Mouse (Mus musculus): ENCODE data around the gene Cbx2. TPM values are rescaled to one million over a fixed set of nuclear protein-coding genes. Genes with fewer than 3 reads are reported as not detected.

The Cbx2 gene
- total and polyA plus RNA-seq, 3 experiments = 13.1 to 13.3 TPM; not detected in 1

GRCm38 (mm10) chr11:119022068-119022894, 481 bp upstream of the Cbx2 start:
- Histone ChIP-seq H3K9ac (ENCODE audit: control insufficient read depth, low read depth, low read length, poor library complexity, severe bottlenecking) (peak overlapping the region; percentile 67), H3K79me2 (ENCODE audit: control insufficient read depth, insufficient read depth, low read length, poor library complexity) (peaks cover 11% of the 10 kb centered on the region), H3K4me3 (ENCODE audit: control insufficient read depth in 1 of 2, insufficient read depth in 1 of 2, low read depth in 2 of 2, low read length in 2 of 2) (peak overlapping the region; percentile 19 to 63; a peak in 3 of 4 replicates), H3K27ac (ENCODE audit: control insufficient read depth, low read depth, low read length) (no peak overlapping the region), H3K9me3 (replicated peaks; ENCODE audit: insufficient read depth, low read length) (no peaks in the 10 kb centered on the region), H3K27me3 (ENCODE audit: control insufficient read depth in 1 of 2, insufficient read depth in 2 of 2, low read length in 2 of 2) (no peaks in the 10 kb centered on the region), H3K36me3 (ENCODE audit: control insufficient read depth in 1 of 2, insufficient read depth in 2 of 2, low read length in 2 of 2) (peaks cover 0 to 16% of the 10 kb centered on the region in 2 experiments; a peak in 2 of 4 replicates), H3K4me1 (ENCODE audit: control insufficient read depth in 1 of 2, insufficient read depth in 2 of 2, low read length in 2 of 2) (peaks cover 0 to 27% of the 10 kb centered on the region in 2 experiments; a peak in 2 of 4 replicates)
- TF ChIP-seq SMC3 (IDR thresholded peaks at IDR 0.05; ENCODE audit: low read depth, low read length) (no peak), CTCF (IDR thresholded peaks at IDR 0.05 in 2 of 3, conservative IDR thresholded peaks at IDR 0.05 in 1 of 3; ENCODE audit: control insufficient read depth in 1 of 3, insufficient read depth in 1 of 3, low read depth in 2 of 3, low read length in 3 of 3, poor library complexity in 1 of 3, severe bottlenecking in 1 of 3) (peak; percentile 31 to 68 (median 49); a peak in 5 of 6 replicates), E2F4 (IDR thresholded peaks at IDR 0.05; ENCODE audit: borderline replicate concordance, low read depth, low read length) (no peak)
- no peak for DNase-seq (ENCODE audit: low read depth, low spot score)

GRCm38 (mm10) chr11:119023616-119023980, 836 bp downstream of the Cbx2 start:
- peaks cover 11% of the 10 kb centered on the region for H3K79me2 ChIP-seq (ENCODE audit: control insufficient read depth, insufficient read depth, low read length, poor library complexity)
- no peaks in the 10 kb centered on the region for H3K27me3 ChIP-seq (ENCODE audit: control insufficient read depth in 1 of 2, insufficient read depth in 2 of 2, low read length in 2 of 2)
- 0 out of 2 replicates have a peak, but pooled peaks have one; percentile 2 for TF ChIP-seq SIN3A (IDR thresholded peaks at IDR 0.05; ENCODE audit: low read length)
- TF ChIP-seq MAZ (IDR thresholded peaks at IDR 0.05; ENCODE audit: low read depth, low read length) = peak; percentile 37; the same call in 1 of the 2 replicates
- TF ChIP-seq POLR2A (IDR thresholded peaks at IDR 0.05; ENCODE audit: control insufficient read depth in 1 of 2, insufficient read depth in 1 of 2, low read depth in 1 of 2, low read length in 2 of 2, poor library complexity in 1 of 2) = no peak
- DNase-seq (ENCODE audit: low read depth, low spot score) = peak; percentile 33
- H3K4me1 ChIP-seq (ENCODE audit: control insufficient read depth in 1 of 2, insufficient read depth in 2 of 2, low read length in 2 of 2) = peaks cover 0 to 27% of the 10 kb centered on the region in 2 experiments; a peak in 2 of 4 replicates
- H3K9ac ChIP-seq (ENCODE audit: control insufficient read depth, low read depth, low read length, poor library complexity, severe bottlenecking) = peak overlapping the region; percentile 89
- no peak overlapping the region for H3K27ac ChIP-seq (ENCODE audit: control insufficient read depth, low read depth, low read length)
- peaks cover 0 to 16% of the 10 kb centered on the region in 2 experiments; a peak in 2 of 4 replicates for H3K36me3 ChIP-seq (ENCODE audit: control insufficient read depth in 1 of 2, insufficient read depth in 2 of 2, low read length in 2 of 2)
- H3K9me3 ChIP-seq (replicated peaks; ENCODE audit: insufficient read depth, low read length) = no peaks in the 10 kb centered on the region
- peak overlapping the region; percentile 63 to 78 for H3K4me3 ChIP-seq (ENCODE audit: control insufficient read depth in 1 of 2, insufficient read depth in 1 of 2, low read depth in 2 of 2, low read length in 2 of 2)

- peak; percentile 33 for DNase-seq (ENCODE audit: low read depth, low spot score)
- Histone ChIP-seq H3K79me2 (ENCODE audit: control insufficient read depth, insufficient read depth, low read length, poor library complexity) (peaks cover 11% of the 10 kb centered on the region), H3K4me1 (ENCODE audit: control insufficient read depth in 1 of 2, insufficient read depth in 2 of 2, low read length in 2 of 2) (peaks cover 0 to 27% of the 10 kb centered on the region in 2 experiments; a peak in 2 of 4 replicates), H3K36me3 (ENCODE audit: control insufficient read depth in 1 of 2, insufficient read depth in 2 of 2, low read length in 2 of 2) (peaks cover 0 to 16% of the 10 kb centered on the region in 2 experiments; a peak in 2 of 4 replicates), H3K27me3 (ENCODE audit: control insufficient read depth in 1 of 2, insufficient read depth in 2 of 2, low read length in 2 of 2) (no peaks in the 10 kb centered on the region), H3K4me3 (ENCODE audit: control insufficient read depth in 1 of 2, insufficient read depth in 1 of 2, low read depth in 2 of 2, low read length in 2 of 2) (peak overlapping the region; percentile 63 to 78; a peak in 3 of 4 replicates), H3K9me3 (replicated peaks; ENCODE audit: insufficient read depth, low read length) (no peaks in the 10 kb centered on the region), H3K27ac (ENCODE audit: control insufficient read depth, low read depth, low read length) (no peak overlapping the region), H3K9ac (ENCODE audit: control insufficient read depth, low read depth, low read length, poor library complexity, severe bottlenecking) (peak overlapping the region; percentile 89)
- TF ChIP-seq MAFK (IDR thresholded peaks at IDR 0.05; ENCODE audit: borderline replicate concordance, low read depth, low read length) (no peak), MYB (IDR thresholded peaks at IDR 0.05; ENCODE audit: low read depth, low read length) (no peak), MYC (IDR thresholded peaks at IDR 0.05; ENCODE audit: low read depth, low read length) (no peak), TBP (IDR thresholded peaks at IDR 0.05; ENCODE audit: low read depth, low read length) (no peak), KAT2A (conservative IDR thresholded peaks at IDR 0.05; ENCODE audit: low read depth, low read length) (no peak), ETS1 (IDR thresholded peaks at IDR 0.05; ENCODE audit: low read depth, low read length) (no peak), RCOR1 (IDR thresholded peaks at IDR 0.05; ENCODE audit: low read depth, low read length) (no peak), JUND (IDR thresholded peaks at IDR 0.05; ENCODE audit: low read depth, low read length) (no peak), MAX (IDR thresholded peaks at IDR 0.05; ENCODE audit: low read length) (no peak), MAZ (IDR thresholded peaks at IDR 0.05; ENCODE audit: low read depth, low read length) (no peak), UBTF (IDR thresholded peaks at IDR 0.05; ENCODE audit: borderline replicate concordance, insufficient read depth, low read depth, low read length) (no peak), NELFE (IDR thresholded peaks at IDR 0.05; ENCODE audit: low read depth, low read length) (no peak), HCFC1 (IDR thresholded peaks at IDR 0.05; ENCODE audit: low read depth, low read length) (no peak), USF1 (IDR thresholded peaks at IDR 0.05; ENCODE audit: low read depth, low read length) (no peak), SIN3A (IDR thresholded peaks at IDR 0.05; ENCODE audit: low read length) (no peak), E2F4 (IDR thresholded peaks at IDR 0.05; ENCODE audit: borderline replicate concordance, low read depth, low read length) (no peak), POLR2AphosphoS2 (IDR thresholded peaks at IDR 0.05; ENCODE audit: low read length) (no peak)
Observed at GRCm38 (mm10) chr11:119024260-119024659, 1.5 kb downstream of the Cbx2 start.
